Mouse (Mus musculus) spleen, postnatal 10 days (tissue): ENCODE results near the gene Fam234a.
"Not testable (repeated sequence)": the region's sequence is repeated elsewhere in the genome, so short reads cannot be mapped to it uniquely, and the experiment has no call there.

Source experiments
- DNase-seq, 2 experiments: peaks; one replicate each; pipeline ENCODE4 v3.0.0; 2021 to 2022; ENCODE audit warnings: low spot score in 2 of 2

Gene Fam234a

DNA sequence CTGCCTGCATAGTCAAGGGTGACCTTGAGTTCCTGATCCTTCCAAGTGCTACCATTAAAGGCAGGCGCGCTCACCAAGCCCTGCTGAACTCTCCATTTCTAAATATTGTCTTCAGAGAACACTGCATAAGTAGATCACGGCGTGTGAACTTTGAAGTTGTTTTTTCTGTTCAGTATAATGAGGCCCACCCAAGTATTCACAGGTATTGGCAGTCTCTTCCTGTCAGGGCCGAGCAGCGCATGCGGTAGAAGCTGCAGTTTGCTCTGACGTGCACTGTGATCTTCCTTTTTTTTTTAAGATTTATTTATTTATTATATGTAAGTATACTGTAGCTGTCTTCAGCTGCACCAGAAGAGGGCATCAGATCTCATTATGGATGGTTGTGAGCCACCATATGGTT lies 9.7 kb downstream of the Fam234a start:
- DNase-seq: no peak

DNA sequence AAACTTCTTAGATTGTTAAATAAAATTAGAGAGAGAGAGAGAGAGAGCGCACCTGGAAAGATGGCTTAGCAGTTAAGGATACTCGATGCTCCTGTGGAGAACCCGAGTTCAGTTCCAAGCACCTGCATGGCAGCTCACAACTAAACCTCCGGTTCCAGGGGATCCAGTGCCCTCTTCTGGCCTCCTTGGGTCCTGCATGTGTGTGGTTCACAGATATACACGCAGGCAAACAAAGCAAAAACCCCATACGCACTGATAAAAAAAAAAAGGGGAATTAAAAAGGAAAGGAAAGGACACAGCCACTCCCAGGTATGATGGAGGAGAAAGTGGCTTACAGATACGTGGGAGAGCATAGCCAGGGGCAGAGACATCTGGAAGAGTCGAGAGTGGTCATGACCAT lies 11.2 kb downstream of the Fam234a start:
- peak in 1 of 2 experiments; percentile 48 for DNase-seq

DNA sequence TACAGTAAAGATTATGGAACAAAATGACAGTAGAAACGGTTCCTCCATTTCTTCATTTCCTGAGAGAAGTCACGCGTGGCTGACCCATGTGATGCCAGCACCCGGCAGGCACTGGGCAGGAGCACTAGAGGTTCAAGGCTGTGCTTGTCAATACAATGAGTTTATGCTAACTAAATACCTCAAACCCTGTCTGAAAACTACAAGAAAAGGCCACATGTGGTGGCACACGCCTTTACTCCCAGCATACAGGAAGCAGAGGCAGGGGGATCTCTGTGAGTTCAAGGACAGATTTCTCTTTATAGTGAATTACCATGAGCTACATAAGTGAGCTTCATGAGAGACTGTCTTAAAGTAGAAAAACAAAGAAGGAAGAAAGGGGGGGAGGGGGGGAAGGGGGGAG lies 12.9 kb downstream of the Fam234a start:
- no peak for DNase-seq

DNA sequence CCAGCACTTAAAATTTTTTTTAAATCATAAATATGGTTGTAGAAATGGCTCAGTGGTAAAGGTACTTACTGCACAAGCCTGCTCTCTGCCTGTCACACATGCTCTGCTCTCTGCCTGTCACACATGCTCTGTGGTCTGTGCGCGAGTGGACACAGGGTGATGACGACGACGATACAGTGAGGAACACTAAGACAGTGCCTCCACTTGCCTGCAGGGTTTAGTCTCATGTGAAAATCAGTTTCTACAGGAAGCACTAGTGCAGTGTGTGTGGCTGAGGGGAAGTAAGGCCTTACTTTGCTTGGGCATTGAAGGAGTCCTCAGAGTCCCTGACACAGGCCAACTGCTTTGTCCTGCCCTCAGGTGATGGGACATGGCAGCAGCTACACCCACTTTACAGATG lies 14.3 kb downstream of the Fam234a start:
- DNase-seq: no peak

DNA sequence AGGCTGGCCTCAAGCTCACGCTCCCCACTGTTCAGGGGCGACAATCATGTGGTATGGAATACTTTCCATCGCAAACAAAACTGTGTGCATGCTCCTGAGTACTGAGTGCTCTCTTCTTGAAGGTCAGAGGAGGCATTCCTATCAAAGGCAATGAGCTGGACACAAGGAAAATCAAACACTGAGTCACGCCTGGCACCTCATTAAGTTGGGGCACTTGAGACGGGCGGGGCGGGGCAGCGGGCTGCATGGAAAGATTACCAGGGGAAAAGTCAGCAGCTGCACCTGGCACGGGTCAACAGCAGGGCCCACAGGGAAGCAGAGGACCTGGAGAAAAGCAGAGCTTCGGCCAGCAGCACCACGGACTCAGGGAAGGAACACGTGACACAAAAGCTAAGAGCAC lies 18.9 kb downstream of the Fam234a start:
- no peak for DNase-seq

DNA sequence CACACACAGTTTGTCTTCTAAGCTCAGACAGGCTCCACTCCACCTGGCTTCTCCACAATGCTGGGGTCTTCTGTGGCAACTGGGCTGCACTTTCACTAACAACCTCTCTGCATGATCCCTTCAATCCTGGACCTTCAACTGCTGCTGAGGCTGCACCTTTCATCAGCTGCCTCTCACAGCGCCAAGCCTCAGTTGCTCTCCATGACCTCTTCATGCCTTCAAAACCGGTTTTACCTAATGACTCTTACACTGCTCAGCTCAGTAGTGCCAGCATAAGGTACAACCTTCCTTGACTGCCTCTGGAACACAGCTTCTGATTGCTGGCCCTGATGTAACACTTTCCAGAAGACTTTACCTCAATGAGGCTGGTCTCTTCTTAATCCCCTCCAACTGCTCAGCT lies 22.5 kb downstream of the Fam234a start:
- no peak for DNase-seq

DNA sequence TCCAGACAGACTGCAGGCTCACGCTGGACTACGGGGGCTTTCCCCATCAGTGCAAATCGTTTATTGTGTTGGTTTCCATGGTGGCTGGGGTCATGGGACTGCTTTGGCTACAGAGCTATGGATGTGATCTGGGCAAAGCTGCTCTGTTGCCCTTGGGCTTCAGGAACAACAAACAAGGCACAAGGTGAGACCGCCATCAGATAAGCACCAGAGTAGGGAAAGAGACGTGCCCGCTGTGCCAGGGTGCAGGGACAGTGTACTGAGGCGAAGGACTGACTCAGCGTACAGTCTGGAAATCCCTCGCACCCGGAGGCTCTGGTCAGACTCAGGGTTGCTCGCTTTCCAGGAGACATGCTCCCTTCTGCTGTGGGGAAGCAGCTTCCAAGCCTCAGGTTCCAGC lies 31.4 kb downstream of the Fam234a start:
- DNase-seq: no peak

DNA sequence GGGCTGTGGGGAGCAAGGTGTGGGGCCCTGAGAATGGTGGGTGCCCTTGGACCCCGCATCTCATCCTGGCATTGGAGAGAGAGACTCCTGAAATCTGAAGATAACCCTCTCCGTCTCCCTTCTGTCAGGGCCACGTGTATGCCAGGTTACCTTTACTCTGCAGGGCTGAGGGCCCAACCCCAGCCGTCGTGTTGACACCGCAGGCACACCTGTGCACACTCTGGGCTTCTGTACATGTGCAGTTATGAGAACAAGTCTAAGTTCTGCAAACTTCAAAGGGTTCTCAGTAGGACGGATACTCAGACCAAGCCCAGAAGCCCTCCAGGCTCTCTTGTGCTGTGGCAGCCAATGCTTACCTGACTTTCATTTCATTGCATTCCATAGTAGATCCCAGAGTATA lies 31.8 kb downstream of the Fam234a start:
- no peak for DNase-seq

DNA sequence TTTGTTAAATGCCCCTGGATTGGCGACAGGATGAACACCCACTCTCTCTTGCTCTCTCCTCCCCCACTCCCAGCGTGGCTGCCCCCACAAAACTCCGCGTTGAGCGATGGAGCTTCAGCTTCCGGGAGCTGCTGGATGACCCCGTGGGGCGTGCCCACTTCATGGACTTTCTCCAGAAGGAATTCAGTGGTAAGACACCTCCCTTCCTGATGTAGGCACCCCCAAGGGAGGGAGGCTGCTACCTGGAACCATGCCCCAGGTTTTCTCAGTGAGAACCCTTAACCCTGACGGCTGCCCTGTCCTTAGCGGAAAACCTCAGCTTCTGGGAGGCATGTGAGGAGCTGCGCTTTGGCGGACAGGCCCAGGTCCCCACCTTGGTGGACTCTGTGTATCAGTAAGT lies 36.4 kb downstream of the Fam234a start, which contains the start of gene Arhgdig:
Arhgdig (minus strand) TSS at position 101 of the 400 bp plus-strand sequence.
- DNase-seq: no peak

DNA sequence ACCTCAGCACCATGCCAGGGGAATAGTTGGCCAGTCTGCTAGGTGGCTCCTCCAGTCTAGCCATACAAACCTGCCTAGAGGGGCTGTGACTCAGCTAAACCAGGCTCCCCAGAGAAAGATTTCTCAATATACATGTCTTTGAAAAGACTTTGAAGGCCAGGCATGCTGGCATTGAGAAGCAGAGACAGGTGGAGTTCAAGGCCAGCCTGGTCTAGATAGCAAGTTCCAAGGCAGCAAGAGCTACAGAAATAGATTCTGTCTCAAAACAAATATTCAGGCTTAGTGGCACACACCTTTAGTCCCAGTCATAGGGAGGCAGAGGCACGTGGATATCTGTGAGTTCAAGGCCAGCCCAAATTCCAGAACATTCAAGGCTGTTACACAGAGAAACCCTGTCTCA lies 37.6 kb downstream of the Fam234a start:
- DNase-seq: no peak

DNA sequence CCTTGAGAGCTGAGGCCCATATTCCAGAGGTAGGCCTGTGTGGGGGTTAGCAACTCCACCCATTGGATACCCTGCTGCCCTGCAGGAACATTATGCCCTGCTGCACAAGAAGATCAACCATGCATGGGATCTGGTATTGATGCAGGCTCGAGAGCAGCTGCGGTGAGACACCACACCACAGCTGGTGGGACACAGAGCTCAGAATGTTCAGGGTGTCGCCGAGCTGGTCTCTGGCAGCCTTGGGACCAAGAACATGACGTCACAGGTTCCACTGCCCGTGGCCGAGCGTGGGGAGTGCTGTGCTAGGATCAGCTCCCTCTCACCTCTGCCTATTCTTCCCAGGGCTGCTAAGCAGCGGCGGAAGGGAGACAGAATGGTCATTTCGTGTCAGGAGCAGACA lies 39.3 kb downstream of the Fam234a start:
- DNase-seq: no peak

DNA sequence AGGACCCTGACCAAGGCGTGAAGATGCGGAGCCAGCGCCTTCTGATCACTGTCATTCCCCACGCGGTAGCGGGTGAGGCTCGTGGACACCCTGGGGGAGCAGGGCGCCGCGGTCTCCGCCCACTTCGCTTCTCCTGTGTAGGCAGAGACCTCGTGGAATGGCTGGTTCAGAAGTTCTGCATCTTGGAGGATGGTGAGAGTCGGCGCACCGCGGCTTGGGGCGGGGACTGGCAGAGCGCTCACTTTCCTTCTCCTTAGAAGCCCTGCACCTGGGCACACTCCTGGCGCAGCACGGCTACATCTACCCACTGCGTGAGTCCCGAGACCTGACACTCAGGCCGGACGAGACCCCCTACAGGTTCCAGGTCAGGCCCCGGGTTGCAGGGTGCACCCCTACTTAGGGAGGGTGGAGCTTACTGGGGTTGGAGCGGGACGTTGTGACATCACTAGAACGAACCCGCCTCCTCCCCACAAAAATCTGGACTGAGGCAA lies 40.7 kb downstream of the Fam234a start:
- peak; percentile 34 to 53 for DNase-seq

DNA sequence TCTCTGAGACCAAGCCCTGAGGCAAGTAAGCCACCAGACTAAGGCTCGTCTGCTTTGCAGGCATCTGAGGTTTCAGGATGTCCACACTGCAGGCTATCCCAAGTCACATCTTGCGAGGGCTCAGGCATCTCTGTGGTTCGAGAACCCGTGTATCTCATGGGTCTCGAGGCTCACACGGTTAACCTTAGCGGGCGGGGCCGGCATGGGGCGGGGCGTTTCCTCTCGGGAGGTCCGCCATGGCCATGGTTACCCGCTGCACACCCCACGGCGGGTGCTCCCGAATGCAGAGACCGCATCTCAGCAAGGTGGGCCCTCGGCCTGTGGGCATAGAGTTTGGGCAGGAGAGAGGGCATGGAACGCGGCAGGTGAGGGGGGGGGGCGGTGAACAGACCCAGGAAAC lies 41.3 kb downstream of the Fam234a start, which contains the start of gene Rgs11:
Rgs11 (plus strand) TSS at position 215 of the 400 bp plus-strand sequence.
- DNase-seq: peak; percentile 47 to 78

DNA sequence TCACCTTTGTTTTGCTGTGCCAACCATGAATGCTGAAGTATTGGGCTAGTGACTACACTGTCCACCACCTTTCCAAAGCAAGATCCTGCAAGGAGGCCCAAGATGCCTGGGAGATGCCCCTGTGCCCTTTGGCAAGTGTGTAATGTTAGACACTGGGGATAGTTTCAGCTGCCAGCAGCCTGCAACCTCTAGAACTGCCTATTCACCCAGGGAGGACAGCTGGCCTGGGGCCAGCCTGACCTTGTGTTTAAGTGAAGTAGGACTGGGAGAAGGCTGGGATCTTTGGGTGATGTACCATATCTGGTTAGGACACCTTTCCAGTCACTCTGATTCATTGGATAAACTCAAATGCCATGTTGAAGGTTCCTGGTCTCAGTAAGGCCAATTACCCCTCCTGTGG lies 42.0 kb downstream of the Fam234a start:
- peak; percentile 32 to 51 for DNase-seq

DNA sequence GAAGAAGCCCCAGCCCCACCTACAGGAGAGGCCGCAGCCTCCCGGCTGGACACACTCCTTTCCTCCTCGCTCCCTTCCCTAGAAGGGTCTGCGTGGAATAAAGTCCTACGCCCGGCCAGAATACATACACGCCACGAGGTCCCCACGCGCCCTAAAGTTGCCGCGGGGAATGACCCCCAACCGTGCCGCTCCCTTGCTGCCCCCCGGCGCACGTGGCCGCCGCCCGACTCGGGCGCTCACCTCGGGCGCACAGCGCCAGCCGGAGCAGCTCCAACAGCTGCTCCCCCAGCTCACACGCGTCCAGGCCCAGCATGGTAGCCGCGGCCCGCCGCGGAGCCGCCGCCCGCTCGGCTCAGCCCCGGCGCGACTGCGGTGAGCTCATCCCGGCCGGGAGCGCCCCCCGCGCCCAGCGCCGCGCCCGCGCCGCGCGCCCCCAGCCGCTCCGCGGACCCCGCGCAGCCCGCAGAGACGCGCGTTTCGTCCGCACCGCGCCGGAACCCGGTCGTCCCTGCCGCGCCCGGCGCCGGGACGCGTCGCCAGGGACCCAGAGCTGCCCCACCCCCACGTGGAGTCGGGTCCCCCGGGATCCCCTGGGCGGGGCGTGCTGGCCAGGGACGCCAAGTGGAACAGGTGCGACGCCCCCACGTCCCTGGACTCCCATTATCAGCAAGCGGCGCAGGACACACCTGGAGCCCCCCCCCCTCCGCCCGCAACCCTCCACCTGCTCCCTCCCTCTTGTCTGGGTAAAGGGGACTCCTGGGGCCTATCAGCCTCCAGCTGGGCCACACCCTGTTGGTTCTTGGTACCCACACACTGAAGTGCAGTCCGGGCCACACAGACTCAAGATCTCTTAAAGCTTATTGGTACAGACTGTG lies 43.0 kb downstream of the Fam234a start:
- peak; percentile 40 to 51 for DNase-seq

DNA sequence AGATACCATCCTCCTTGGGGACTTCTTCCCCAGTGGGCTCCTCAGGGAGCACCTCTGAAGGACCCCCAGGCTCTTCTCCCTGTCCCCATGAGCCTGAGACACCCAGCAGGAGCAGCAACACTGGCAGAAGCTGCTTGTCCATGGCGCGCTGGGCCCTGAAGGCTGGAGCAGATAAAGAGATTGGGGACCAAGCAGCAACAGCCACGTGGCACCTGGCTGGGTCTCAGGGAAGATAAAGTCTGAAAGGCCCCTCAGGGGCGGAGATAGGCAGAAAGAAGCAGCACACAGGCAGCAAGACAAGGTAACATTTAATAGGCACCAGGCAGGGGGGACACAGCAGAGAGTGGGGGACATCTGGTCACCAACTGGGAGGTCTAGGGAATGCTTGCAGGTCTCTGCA lies 45.1 kb downstream of the Fam234a start, which contains the start of gene Pdia2:
Pdia2 (minus strand) TSS at position 196 of the 400 bp plus-strand sequence.
- peak; percentile 54 to 68 for DNase-seq

DNA sequence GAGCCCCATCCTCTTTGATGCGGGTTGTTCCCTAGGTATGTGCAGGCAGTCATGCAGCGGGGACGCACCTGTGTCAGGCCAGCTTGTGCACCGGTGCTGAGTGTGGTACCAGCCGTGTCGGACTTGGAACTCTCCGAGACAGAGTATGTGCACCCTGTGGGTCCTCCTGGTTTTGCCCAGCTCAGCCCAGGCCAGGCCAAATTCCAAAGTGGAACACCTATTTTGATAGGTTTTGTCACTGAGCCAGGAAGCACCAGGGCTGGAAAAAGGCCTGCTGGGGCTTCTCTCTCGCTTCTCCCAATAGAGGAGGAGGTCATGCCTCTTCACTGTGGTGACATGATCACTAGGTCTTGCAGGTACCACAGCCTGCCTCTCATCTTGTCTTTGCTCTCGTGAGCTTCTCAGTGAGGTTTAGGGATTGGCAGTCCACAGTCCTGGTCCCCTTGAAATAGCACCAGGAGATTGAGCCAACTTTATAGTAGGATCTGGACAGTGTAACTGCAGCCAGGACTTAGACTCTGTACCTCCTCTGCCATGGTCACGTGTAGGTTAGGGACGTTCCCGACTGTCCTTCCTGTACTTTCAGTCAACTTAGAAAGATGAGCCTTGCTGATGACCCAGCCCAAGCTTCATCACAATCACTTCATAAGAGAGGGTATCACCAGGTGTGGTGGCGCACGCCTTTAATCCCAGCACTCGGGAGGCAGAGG lies 51.4 kb downstream of the Fam234a start:
- no peak for DNase-seq

DNA sequence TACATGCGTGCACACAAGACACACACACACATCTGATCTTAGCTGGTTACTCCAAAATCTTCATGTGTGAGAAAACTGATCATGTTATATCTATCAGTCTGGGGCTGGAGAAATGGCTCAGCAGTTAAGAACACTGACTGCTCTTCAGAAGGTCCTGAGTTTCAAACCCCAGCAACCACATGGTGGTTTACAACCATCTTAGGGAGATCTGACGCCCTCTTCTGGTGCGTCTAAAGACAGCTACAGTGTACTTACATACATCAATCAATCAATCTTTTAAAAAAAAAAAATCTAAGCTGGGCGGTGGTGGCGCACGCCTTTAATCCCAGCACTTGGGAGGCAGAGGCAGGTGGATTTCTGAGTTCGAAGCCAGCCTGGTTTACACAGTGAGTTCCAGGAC lies 52.6 kb downstream of the Fam234a start:
- DNase-seq: not testable (repeated sequence)

DNA sequence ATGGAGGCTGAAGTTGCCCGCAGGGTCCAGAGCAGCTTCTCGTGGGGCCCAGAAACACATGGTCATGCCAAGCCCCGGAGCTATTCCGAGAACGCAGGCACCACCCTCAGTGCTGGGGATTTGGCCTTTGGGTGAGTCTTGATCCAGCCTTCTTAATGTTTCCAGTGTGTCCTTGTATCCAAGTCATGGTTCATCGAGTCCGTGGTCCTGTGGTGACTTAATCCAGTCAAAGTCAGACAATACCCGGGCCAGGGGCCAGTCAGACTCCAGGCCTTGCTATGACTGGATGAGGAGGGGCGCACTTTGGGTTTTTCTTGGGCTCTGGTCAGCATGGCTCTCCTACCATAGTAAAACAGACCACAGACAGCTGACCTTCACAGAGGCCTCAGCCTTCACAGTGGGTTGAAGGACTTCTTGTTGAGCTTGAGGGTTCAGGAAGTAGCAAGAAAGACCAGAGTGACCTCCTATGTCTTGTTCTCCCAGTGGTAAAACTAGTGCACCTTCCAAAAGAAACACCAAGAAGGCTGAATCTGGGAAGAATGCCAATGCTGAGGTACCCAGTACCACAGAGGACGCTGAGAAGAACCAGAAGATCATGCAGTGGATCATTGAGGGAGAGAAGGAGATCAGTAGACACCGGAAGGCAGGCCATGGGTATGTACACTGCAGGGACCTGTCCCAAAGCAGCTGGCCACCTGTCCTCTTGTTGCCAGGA lies 55.8 kb downstream of the Fam234a start:
- no peak for DNase-seq

DNA sequence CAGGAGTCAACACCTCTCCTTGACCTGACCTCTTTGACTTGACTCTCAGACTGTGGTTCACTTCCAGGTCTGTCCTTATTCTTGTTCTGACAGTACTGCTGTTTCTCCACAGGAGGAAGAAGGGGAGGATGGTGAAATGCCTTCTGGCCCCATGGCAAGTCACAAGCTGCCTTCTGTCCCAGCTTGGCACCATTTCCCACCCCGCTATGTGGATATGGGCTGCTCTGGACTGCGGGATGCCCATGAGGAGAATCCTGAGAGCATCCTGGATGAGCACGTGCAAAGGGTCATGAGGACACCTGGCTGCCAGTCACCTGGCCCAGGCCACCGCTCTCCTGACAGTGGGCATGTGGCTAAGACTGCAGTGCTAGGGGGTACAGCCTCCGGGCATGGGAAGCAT lies 56.5 kb downstream of the Fam234a start:
- no peak for DNase-seq

DNA sequence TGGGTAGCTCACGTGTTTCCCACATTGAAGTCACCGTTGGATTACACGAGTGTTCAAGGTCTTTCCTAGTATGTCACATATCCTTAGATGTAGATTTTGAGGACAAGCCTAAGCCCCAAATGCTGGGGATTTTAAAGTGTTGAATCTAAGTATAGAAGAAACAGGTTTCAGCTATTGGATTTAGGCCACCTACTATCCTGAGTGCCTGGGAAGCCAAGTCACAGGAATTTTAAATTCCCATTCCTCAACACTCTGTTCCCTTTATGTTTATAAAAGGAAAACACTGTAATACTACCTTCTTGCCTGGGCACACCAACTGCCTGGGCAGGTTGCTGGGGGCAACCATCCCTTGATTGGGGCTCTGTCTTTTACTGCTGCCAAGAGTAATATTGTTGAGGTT lies 62.9 kb downstream of the Fam234a start:
- DNase-seq: no peak

DNA sequence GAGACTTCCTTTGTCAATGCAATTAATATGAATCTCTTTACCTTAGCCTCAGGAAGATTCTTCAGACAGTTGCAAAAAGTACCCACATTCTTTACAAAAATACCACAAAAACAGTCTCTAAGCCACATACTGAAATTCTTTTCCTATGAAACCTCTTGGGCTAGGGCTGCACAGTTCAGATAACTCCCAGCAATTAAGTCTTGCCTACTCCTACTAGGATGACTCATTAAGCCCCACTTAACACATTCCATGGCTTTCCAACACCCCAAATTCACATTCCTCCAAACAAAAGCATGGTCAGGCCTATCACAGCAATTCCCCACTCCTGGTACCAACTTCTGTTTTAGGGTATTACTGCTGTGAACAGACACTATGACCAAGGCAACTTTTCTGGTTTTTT lies 65.4 kb downstream of the Fam234a start:
- no peak for DNase-seq
